Mouse (Mus musculus) erythroblast, embryonic 14.5 days (primary cell): ENCODE data around the gene Tubb2b.

Experiments used
- GATA1 ChIP-seq: IDR thresholded peaks from 2 replicates; pipeline ENCODE4 v1.6.1; 2012; ENCODE audit warnings: low read length, inconsistent platforms, mixed read lengths
- TAL1 ChIP-seq: IDR thresholded peaks from 3 replicates; pipeline ENCODE4 v1.6.1; 2012; ENCODE audit warnings: low read length, inconsistent platforms, mixed read lengths

DNA sequence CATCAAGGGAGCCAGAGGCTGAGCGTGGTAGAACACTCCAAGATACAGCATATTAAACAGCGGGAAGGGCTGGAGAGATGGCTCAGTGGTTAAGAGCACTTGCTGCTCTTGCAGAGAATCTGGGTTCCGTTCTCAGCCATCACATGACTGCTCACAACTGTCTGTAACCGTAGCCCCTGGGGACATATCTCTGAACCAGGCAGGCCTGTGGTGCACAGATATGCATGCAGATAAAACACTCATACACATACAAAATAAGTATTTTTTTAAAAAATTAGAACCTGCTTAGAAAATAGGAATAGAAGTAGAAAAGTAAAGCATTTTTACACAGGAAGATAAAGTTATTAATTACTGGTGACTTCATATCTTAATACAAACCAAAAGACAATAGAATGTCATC is 11.4 kb downstream of the Tubb2b start:
- TF ChIP-seq GATA1 (no peak), TAL1 (peak; percentile 25; the same call in 1 of the 3 replicates)
